Mouse (Mus musculus) thymus, adult 2 months (tissue): ENCODE results near the gene L3mbtl1. TPM values are rescaled to one million over a fixed set of nuclear protein-coding genes. Genes with fewer than 3 reads are reported as not detected.
A peak's percentile ranks its signal among the peaks of the same experiment; 100 is the strongest.

ENCODE experiments used
- DNase-seq: peaks from one replicate; pipeline ENCODE4 v3.0.0; 2021
- H3K27ac ChIP-seq: fragments of 200-500 bp; 2 replicates; pipeline ENCODE4 v1.5.1; 2012; ENCODE audit warnings: low read length, control low read depth; ENCODE audit not compliant: control insufficient read depth, insufficient read depth
- H3K27me3 ChIP-seq: fragments of 200-500 bp; 2 replicates; pipeline ENCODE4 v1.6.1; 2012; ENCODE audit warnings: mild to moderate bottlenecking, low read length, moderate library complexity, mixed read lengths; ENCODE audit not compliant: control insufficient read depth, insufficient read depth
- H3K36me3 ChIP-seq: fragments of 200-500 bp; 2 replicates; pipeline ENCODE4 v1.6.1; 2012; ENCODE audit warnings: mild to moderate bottlenecking, low read length, moderate library complexity; ENCODE audit not compliant: control insufficient read depth, insufficient read depth
- H3K4me1 ChIP-seq: fragments of 200-500 bp; replicated peaks from 2 replicates; pipeline ENCODE4 v1.6.1; 2012; ENCODE audit warnings: low read length; ENCODE audit not compliant: control insufficient read depth, insufficient read depth
- H3K4me3 ChIP-seq: fragments of 200-500 bp; 2 replicates; pipeline ENCODE4 v1.5.1; 2012; ENCODE audit warnings: mild to moderate bottlenecking, low read length, control low read depth, moderate library complexity; ENCODE audit not compliant: control insufficient read depth, insufficient read depth
- CTCF ChIP-seq: fragments of 200-500 bp; IDR thresholded peaks from 2 replicates; pipeline ENCODE4 v1.5.1; 2012; ENCODE audit warnings: mild to moderate bottlenecking, control low read depth, low read length, moderate library complexity, borderline replicate concordance; ENCODE audit not compliant: control insufficient read depth, poor library complexity, insufficient read depth; ENCODE audit errors: extremely low read depth
- POLR2A ChIP-seq: fragments of 200-500 bp; IDR thresholded peaks from 2 replicates; pipeline ENCODE4 v1.6.1; 2012; ENCODE audit warnings: mild to moderate bottlenecking, low read length, control low read depth, moderate library complexity; ENCODE audit not compliant: control insufficient read depth, poor library complexity, insufficient read depth; ENCODE audit errors: extremely low read depth
- WGBS: fragments of 180-500 bp; shearing (Covaris S2); methylation state at CpG from one replicate; pipeline ENCODE4 v1.1.7; 2018; 5-methylcytosine and 5-hydroxymethylcytosine counted together
- polyA plus RNA-seq: library from polyadenylated mRNA; depleted of rRNA; stranded (reverse); fragments of >200 nt; gene quantifications from 2 replicates; pipeline ENCODE4 v1.2.3, GENCODE M21; 2012

L3mbtl1 gene
- polyA plus RNA-seq, 1 experiment: 0.19 TPM

GRCm38 (mm10) chr2:162961321-162961720, 18.0 kb downstream of the L3mbtl1 start:
- TF ChIP-seq POLR2A (no peak), CTCF (no peak)
- H3K36me3 ChIP-seq: no peaks in the 10 kb centered on the region
- no peaks in the 10 kb centered on the region for H3K4me1 ChIP-seq
- no peak for DNase-seq
- WGBS: 59% methylated on average over 9 of the region's 10 CpGs
- H3K27ac ChIP-seq: no peak overlapping the region
- H3K27me3 ChIP-seq: no peaks in the 10 kb centered on the region
- H3K4me3 ChIP-seq: no peak overlapping the region

- H3K27me3 ChIP-seq: no peaks in the 10 kb centered on the region
- TF ChIP-seq CTCF (no peak), POLR2A (no peak)
- H3K36me3 ChIP-seq: no peaks in the 10 kb centered on the region
- 92% methylated on average over 2 of the region's 2 CpGs for WGBS
- no peak overlapping the region for H3K4me3 ChIP-seq
- H3K27ac ChIP-seq: no peak overlapping the region
- no peaks in the 10 kb centered on the region for H3K4me1 ChIP-seq
- no peak for DNase-seq
These were observed 23.5 kb downstream of the L3mbtl1 start for GRCm38 (mm10) chr2:162966734-162967133.

- DNase-seq: peak; percentile 48
- Histone ChIP-seq H3K36me3 (no peaks in the 10 kb centered on the region), H3K27me3 (no peaks in the 10 kb centered on the region), H3K27ac (no peak overlapping the region), H3K4me1 (no peaks in the 10 kb centered on the region), H3K4me3 (no peak overlapping the region)
- TF ChIP-seq POLR2A: no peak
- TF ChIP-seq CTCF: peak; percentile 83
- 8% methylated on average over 5 of the region's 5 CpGs for WGBS
These were observed 25.1 kb downstream of the L3mbtl1 start for GRCm38 (mm10) chr2:162968357-162968756.

DNA sequence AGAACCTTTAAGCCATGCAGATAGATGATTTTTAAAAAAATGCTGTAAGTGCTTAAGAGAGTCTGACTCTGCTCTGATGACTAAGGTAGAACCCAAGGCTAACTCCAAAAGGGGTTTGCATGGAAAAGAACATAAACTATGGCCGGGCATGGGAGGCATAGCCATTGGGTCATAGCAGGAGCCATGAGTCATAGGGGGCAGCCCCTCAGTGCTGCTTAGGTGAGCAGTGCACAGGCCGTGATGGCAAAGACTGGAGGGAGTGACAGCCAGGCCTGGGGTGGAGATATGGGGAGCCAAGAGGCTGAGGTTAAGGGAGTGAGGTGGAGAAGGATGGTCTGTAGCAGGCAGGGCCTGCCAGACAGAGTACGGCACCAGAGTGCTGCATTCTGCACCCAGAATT, 25.8 kb downstream of the L3mbtl1 start:
- Histone ChIP-seq H3K4me3 (no peak overlapping the region), H3K36me3 (no peaks in the 10 kb centered on the region), H3K4me1 (no peaks in the 10 kb centered on the region), H3K27ac (no peak overlapping the region), H3K27me3 (no peaks in the 10 kb centered on the region)
- DNase-seq: no peak
- 88% methylated on average over 3 of the region's 3 CpGs for WGBS
- TF ChIP-seq POLR2A (no peak), CTCF (no peak)

DNA sequence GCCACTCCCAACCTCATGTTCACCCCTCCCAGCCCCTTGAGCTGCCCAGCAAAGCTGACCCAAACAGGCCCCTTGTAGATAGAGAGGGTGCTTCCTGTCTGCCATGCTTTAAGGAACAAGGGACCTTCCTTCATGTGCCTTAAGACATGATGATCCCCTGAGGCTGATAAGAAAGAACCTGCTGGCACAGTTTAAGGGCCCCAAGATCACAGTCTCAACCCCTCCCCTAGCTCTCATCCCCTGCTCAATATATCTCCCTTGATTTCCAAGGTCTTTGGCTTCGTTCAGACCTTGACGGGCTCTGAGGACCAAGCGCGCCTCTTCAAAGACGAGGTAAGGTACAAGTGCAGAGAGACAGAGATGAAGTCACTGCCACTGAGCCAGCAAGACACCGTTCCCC, 27.6 kb downstream of the L3mbtl1 start:
- Histone ChIP-seq H3K36me3 (no peaks in the 10 kb centered on the region), H3K27me3 (no peaks in the 10 kb centered on the region), H3K4me3 (no peak overlapping the region), H3K4me1 (no peaks in the 10 kb centered on the region), H3K27ac (no peak overlapping the region)
- 86% methylated on average over 6 of the region's 6 CpGs for WGBS
- no peak for DNase-seq
- no peak for TF ChIP-seq CTCF
- no peak for TF ChIP-seq POLR2A

- WGBS: 39% methylated on average over 7 of the region's 7 CpGs
- no peak overlapping the region for H3K4me3 ChIP-seq
- no peak for DNase-seq
- no peaks in the 10 kb centered on the region; the same call in 1 of the 2 replicates for H3K27me3 ChIP-seq
- TF ChIP-seq CTCF: no peak
- no peak for TF ChIP-seq POLR2A
- no peaks in the 10 kb centered on the region for H3K36me3 ChIP-seq
- no peak overlapping the region for H3K27ac ChIP-seq
- H3K4me1 ChIP-seq: no peaks in the 10 kb centered on the region
These were observed 29.5 kb downstream of the L3mbtl1 start for GRCm38 (mm10) chr2:162972752-162973151.

- Histone ChIP-seq H3K27me3 (no peaks in the 10 kb centered on the region; the same call in 1 of the 2 replicates), H3K4me3 (no peak overlapping the region), H3K4me1 (no peaks in the 10 kb centered on the region), H3K36me3 (no peaks in the 10 kb centered on the region), H3K27ac (no peak overlapping the region)
- DNase-seq: no peak
- WGBS: 91% methylated on average over 5 of the region's 5 CpGs
- no peak for TF ChIP-seq CTCF
- TF ChIP-seq POLR2A: no peak
These were observed 29.9 kb downstream of the L3mbtl1 start for GRCm38 (mm10) chr2:162973206-162973605.
